Mouse (Mus musculus) urinary bladder, postnatal 10 days (tissue): ENCODE results near the gene Gpx3.
"Not testable (repeated sequence)": the region's sequence is repeated elsewhere in the genome, so short reads cannot be mapped to it uniquely, and the experiment has no call there.

Experiments used
- DNase-seq: peaks from one replicate; pipeline ENCODE4 v3.0.0; 2022; ENCODE audit warnings: low spot score

Gpx3 gene

GRCm38 (mm10) chr11:54939501-54939900 is 37.2 kb downstream of the Gpx3 start:
- no peak for DNase-seq

- DNase-seq: no peak
These were observed 37.8 kb downstream of the Gpx3 start for GRCm38 (mm10) chr11:54940056-54940455.

GRCm38 (mm10) chr11:54944702-54945101 is 42.4 kb downstream of the Gpx3 start:
- DNase-seq: no peak

GRCm38 (mm10) chr11:54949717-54950116 is 47.5 kb downstream of the Gpx3 start:
- no peak for DNase-seq

- DNase-seq: no peak
These were observed 48.4 kb downstream of the Gpx3 start for GRCm38 (mm10) chr11:54950684-54951083.

- DNase-seq: no peak
These were observed 50.4 kb downstream of the Gpx3 start for GRCm38 (mm10) chr11:54952651-54953050.

GRCm38 (mm10) chr11:54953993-54954446 is 51.8 kb downstream of the Gpx3 start:
- no peak for DNase-seq

- no peak for DNase-seq
These were observed 52.5 kb downstream of the Gpx3 start for GRCm38 (mm10) chr11:54954716-54955115.

GRCm38 (mm10) chr11:54955400-54955734 is 53.1 kb downstream of the Gpx3 start:
- DNase-seq: not testable (repeated sequence)

GRCm38 (mm10) chr11:54955735-54956480 is 53.7 kb downstream of the Gpx3 start:
- peak; percentile 89 for DNase-seq

- DNase-seq: no peak
These were observed 54.7 kb downstream of the Gpx3 start for GRCm38 (mm10) chr11:54956912-54957311.

GRCm38 (mm10) chr11:54957708-54958107 is 55.5 kb downstream of the Gpx3 start:
- DNase-seq: not testable (repeated sequence)

GRCm38 (mm10) chr11:54958571-54959073 is 56.4 kb downstream of the Gpx3 start:
- DNase-seq: no peak
